Mouse (Mus musculus): ENCODE measurements around the gene Slc30a2.

- TF ChIP-seq CTCF (IDR thresholded peaks at IDR 0.05; ENCODE audit: low read depth) (peak; percentile 51), EP300 (IDR thresholded peaks at IDR 0.05; ENCODE audit: low read depth) (no peak)
These were observed 21.5 kb upstream of the Slc30a2 start for GRCm38 (mm10) chr4:134321524-134321923.

All from heart, postnatal 0 days (tissue).